Comparison of ENCODE assay signal across 28 mouse cellular contexts in the genomic region with DNA sequence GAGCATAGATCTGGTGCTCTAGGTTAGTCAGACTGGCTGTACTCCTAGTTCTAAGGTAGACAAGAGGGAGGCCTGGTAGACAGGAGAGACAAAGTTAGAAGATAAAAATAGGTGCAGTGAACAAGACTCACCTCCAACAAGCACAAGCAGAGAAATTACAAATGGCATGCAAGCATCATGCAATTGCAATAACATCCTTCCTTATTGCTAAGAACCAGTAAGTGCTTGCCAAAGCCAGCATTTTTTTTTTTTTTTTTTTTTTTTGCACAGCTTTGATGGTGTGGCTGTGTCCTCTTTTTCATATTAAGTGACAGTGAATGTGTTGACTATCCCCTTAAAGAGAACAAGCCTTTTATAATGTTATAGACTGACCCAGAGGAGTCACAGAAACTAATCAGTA.
"Had no signal": no experiment of that assay in that cellular context is flagged by ENCODE, and none has a peak within 500 bp of the region (broad histone marks: within the 10 kb centered on the region; RNA-seq: fewer than 3 reads in every experiment).

No protein-coding gene starts in this region.

- H3K4me2 ChIP-seq: heart, embryonic 11.5 days; heart, embryonic 13.5 days; heart, embryonic 15.5 days; hindbrain, embryonic 13.5 days; kidney, embryonic 15.5 days; limb, embryonic 12.5 days; liver, embryonic 11.5 days; liver, embryonic 13.5 days had no signal

- H3K27me3 ChIP-seq: heart, embryonic 13.5 days; heart, embryonic 15.5 days; hindbrain, embryonic 13.5 days; kidney, embryonic 15.5 days; limb, embryonic 12.5 days; liver, embryonic 13.5 days had no signal

- H3K27ac ChIP-seq: gastrocnemius, adult 2 months; heart, adult 2 months; heart, embryonic 13.5 days; heart, embryonic 15.5 days; hindbrain, embryonic 13.5 days; kidney, embryonic 15.5 days; kidney, postnatal 0 days; left cerebral cortex, adult 2 months; limb, embryonic 10.5 days; limb, embryonic 12.5 days; liver, embryonic 13.5 days had no signal

- H3K9me3 ChIP-seq: heart, embryonic 13.5 days; heart, embryonic 15.5 days; hindbrain, embryonic 13.5 days; kidney, embryonic 15.5 days; limb, embryonic 10.5 days; limb, embryonic 12.5 days; liver, embryonic 13.5 days had no signal

- DNase-seq: gastrocnemius, adult 2 months; gastrocnemius, postnatal 10 days; gastrocnemius, postnatal 25 days; heart, adult 11 months; heart, adult 2 months; heart, postnatal 14 days; heart, postnatal 36 days; kidney, adult 11 months; kidney, adult 2 months; kidney, adult 9 months; kidney, postnatal 14 days; kidney, postnatal 36 days; layer of hippocampus, adult 9-11 months; layer of hippocampus, postnatal 36 days; liver; liver, embryonic 13.5 days had no signal

- H3K4me3 ChIP-seq: gastrocnemius, adult 2 months; heart, adult 2 months; heart, embryonic 13.5 days; heart, embryonic 15.5 days; hindbrain, embryonic 13.5 days; kidney, embryonic 15.5 days; left cerebral cortex, adult 2 months; limb, embryonic 10.5 days; limb, embryonic 12.5 days; liver, embryonic 13.5 days had no signal

- ATAC-seq: hindbrain, postnatal 0 days; intestine, embryonic 16.5 days had no signal

- H3K4me1 ChIP-seq: heart, embryonic 13.5 days; heart, embryonic 15.5 days; kidney, embryonic 15.5 days; limb, embryonic 12.5 days; liver, embryonic 13.5 days had no signal

- H3K9ac ChIP-seq: heart, embryonic 13.5 days; heart, embryonic 15.5 days; hindbrain, embryonic 13.5 days; kidney, embryonic 15.5 days; limb, embryonic 12.5 days; liver, embryonic 13.5 days had no signal
